Mouse (Mus musculus) cerebellum, postnatal 36 days (tissue): ENCODE data around the gene Cdh6.

Experiments used
- DNase-seq, 2 experiments: peaks; one replicate each; pipeline ENCODE4 v3.0.0; 2021 to 2022; ENCODE audit warnings: mixed read lengths in 2 of 2

Gene Cdh6

GRCm38 (mm10) chr15:13155820-13156219, 17.7 kb downstream of the Cdh6 start:
- no peak for DNase-seq

DNA sequence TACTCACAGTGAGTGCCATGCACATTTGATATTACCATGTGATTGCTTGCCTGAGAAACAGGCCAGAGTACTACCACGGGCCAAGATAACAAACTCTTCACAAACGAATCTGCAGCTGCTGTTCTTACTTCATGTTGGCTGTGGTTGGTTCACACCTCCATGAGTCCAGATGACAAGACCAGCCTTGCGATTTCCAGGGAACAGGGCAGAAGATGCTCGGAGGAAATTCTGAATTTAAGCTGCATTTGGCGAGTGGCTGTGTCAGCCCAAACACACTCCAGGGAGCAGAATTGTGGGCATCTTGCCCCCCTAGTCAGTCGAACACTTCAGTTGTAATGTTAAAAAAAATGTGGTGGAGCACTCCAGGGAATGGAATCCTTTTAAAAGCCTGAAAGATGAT, 18.1 kb downstream of the Cdh6 start:
- no peak for DNase-seq

GRCm38 (mm10) chr15:13141983-13142382, 31.5 kb downstream of the Cdh6 start:
- DNase-seq, result no peak

GRCm38 (mm10) chr15:13139662-13140061, 33.8 kb downstream of the Cdh6 start:
- DNase-seq, result no peak

DNA sequence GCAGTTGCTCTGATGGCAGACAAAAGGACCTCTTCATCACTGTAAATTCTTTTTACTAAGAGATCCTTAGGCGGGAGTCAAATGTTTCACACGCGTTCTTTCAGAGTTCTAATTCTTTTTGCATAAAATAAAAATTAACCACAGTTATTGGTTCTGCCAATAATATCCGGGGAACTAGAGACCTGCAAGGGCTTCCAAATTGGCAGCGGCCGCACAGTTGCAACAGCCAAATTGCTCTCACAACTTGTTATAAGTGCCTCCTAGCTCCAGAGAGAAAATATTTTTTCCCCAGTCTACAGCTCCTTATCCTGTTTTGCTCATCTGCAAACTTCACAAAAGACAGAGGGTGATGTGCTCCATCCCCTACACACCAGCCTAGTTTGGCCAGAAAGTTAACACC, 36.3 kb downstream of the Cdh6 start:
- DNase-seq, result no peak

- DNase-seq, result peak in 1 of 2 experiments; percentile 10
Measured at GRCm38 (mm10) chr15:13134086-13134485, 39.4 kb downstream of the Cdh6 start.

GRCm38 (mm10) chr15:13133370-13133769, 40.1 kb downstream of the Cdh6 start:
- DNase-seq, result no peak

DNA sequence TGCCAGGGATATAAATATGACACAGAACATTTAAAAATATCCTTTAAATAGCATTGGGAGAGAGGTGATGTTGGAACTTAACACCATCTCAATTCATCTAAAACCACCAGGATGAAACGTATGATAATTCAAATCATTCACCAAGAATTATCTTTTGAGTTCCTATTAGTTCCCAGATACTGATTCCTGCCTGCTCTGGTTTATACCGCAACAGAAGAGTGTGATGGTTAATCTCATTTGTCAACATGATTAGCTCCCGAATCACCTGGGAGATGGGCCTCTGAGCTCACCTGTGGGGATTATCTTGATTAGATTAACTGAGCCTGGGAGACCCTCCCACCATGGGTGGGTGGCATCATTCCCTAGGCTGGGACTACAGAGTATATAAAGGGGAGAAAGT, 41.0 kb downstream of the Cdh6 start:
- no peak for DNase-seq

GRCm38 (mm10) chr15:13130246-13130645, 43.2 kb downstream of the Cdh6 start:
- no peak for DNase-seq

DNA sequence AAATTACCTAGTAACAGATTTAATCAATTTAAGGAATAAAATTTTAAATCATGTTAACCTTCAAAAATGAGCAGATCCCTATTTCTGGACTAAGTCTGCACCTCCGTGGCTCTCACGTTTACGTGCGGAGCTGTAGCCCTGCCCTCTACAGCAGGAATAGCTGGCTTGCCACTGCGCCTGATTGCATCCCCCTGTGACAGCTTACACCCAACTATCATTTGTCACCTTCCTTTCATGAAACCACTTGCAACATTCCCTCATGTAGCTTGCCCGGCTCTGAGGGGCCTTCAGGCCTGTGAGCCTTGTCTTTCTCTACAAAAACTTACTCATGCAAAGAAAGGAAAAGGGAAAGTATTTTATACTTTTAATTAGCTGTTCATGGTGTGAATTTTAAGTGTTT, 73.1 kb downstream of the Cdh6 start:
- DNase-seq, result no peak

GRCm38 (mm10) chr15:13097861-13098260, 75.6 kb downstream of the Cdh6 start:
- no peak for DNase-seq

GRCm38 (mm10) chr15:13095406-13095805, 78.1 kb downstream of the Cdh6 start:
- DNase-seq, result no peak

DNA sequence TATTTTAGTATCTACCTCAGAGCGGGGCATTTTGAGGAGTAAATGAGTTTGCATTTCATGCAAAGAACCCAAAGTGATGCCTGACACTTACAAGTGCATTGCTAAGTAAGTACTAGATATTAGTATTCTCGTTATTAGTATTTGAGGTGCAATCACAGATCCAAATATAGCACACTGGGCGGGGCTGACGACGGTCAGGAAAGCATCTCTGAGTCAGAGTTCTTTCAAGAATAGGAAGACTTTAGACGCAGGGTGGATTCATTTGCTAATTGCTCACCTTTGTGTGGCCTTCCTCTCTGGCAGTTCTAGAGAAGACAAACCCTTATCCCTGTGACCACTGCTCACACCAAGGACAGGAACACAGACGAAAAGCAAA, 78.6 kb downstream of the Cdh6 start:
- no peak for DNase-seq

- DNase-seq, result no peak
Measured at GRCm38 (mm10) chr15:13093954-13094880, 79.3 kb downstream of the Cdh6 start.

DNA sequence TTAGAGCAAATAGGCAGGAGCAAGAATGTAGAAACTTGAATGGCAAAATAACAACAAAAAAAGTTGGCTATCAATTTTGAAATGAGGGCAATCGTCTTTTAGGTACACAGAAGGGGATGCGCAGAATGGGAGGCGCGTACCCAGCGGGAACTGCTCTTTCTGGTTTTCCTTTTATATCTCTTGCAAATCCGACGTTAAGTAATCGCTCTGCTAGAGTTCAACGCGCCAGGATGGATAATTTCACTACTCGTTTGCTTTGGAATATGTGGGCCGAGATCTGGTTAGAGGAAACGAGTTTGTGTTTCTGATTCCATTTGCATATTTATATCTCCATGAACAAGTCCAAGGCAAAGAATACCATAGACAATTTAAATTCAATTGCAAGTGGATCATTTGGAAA, 81.4 kb downstream of the Cdh6 start:
- no peak for DNase-seq

DNA sequence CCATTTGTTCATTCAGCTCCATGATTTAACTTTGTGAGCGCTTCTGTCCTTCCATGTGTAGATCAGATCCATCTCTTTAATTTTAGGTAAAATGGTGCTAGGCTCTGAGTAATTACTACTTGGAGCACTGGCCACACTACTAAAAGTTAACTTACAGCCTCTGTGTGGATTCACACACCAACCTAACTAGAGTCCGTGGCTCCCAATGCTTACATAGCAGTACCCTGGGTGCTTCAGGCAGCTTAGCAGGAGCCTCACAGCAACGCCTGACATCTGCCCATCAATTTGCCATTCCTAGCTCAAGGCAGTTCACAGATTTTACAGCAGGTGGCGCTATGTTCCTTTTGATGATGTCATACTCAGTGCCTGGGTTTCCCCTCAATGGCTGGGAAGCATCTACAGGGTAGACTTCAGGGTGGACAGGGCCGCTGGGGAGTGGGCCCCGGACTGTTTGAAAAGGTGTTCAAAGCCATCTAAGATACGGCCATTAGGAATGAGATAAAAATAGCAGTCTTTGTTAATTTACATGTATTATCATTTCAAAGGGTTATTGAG, 84.9 kb downstream of the Cdh6 start:
- peak; percentile 35 to 46 for DNase-seq

DNA sequence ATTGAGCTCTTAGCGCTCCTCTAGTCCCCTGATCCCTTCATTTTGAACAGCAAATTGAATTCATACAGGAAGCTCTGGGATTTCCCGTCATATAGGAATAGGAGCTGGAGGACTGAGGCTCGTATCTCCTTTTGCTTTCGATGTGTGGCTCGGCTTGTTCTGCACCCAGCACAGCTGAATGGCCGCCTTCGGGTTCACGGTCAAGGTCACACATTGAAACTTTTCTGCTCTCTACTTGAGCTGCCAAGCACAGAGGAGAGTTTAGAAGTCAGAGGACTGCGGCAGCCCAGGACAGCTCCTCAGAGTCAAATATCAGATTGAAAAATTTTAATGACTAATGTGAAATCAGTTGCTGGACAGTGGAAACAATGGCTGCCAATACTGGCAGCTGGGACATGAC, 88.7 kb downstream of the Cdh6 start:
- DNase-seq, result no peak

- no peak for DNase-seq
Measured at GRCm38 (mm10) chr15:13076908-13077669, 96.4 kb downstream of the Cdh6 start.

GRCm38 (mm10) chr15:13074047-13074446, 99.4 kb downstream of the Cdh6 start:
- DNase-seq, result no peak

DNA sequence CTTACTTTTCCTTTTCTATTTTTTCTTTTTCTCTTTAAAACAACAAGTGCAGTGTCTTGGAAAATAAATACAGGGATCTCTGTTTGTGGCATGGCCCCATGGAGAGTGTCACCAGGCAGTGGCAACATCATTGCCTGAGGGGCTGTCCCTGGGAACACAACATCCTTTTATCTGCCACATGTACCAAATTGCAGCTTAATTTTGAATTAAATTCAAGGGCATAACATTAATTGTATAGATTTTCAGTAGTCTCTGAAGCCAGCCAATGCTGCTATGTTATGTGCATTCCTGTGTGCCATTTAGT, 105.3 kb downstream of the Cdh6 start:
- DNase-seq, result no peak

DNA sequence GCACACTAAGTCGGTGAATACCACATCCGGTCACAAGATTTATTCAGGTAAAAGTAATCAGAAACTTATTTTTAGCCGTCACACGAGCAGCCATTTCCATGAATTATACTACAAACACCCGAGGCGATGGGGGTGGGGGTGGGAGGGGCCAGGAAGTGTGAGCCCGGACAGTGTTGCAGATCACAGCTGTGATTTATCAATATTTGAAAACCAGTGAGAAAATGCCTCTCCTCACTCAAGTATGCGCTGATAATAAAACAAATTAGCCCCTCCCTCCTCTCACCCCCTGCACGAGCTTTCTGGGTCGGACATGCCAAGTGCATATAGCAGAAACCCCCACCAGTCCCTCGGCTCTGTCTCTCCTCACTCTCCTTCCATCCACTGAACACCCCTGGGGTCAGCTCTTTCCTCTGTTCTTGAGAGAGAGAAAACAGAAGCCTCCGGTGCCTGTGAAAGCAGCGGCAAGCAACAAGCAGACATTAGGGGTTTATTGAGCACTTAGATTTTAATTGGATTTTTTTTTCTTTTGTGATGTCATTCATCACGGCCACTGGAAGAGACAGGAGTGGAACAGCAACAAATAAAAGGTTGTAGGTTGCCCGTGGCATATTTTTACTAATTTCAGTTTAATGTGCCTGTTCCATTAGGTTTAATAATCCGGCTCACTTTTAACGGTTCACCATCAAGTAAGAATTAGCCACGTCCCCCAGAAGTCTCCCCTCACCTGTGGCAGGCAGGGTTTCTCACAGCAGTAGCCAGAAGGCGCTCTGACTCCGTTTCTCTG, 105.9 kb downstream of the Cdh6 start:
- no peak for DNase-seq

DNA sequence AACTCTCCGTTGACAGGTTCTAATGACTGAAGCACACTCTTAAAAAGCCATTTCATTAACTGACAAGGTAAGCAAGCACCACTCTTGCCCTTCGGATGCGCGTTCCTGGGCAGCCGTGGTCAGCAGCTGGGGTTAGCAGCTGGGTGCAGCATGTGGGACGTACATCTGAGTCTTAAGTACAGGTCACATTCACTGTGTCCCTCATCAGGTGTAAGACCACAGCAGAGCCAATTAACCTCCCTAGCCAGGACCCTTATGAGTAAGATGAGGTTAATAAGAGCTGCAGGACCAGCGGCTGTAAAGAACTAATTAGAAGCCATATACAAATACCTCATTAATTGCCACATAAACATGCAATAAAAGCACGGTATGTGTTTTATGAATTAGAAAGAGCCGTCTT, 106.7 kb downstream of the Cdh6 start:
- DNase-seq, result no peak

GRCm38 (mm10) chr15:13063633-13064032, 109.8 kb downstream of the Cdh6 start:
- no peak for DNase-seq
